In genomic region chr7:130657751-130658150, GRCm38 (mm10) we compare ENCODE assay signal across 11 mouse cellular contexts.
A peak's percentile ranks its signal among the peaks of the same experiment; 100 is the strongest.
DNase-seq lines count a peak whose midpoint lies in the region; ATAC-seq lines count a peak whose summit lies in the region.
"Had no signal": no experiment of that assay in that cellular context is flagged by ENCODE, and none has a peak within 500 bp of the region (broad histone marks: within the 10 kb centered on the region; RNA-seq: fewer than 3 reads in every experiment).

No protein-coding gene starts in this region.

- no peak overlapping the region for H3K9ac ChIP-seq in hindbrain, embryonic 14.5 days
- H3K9ac ChIP-seq: limb, embryonic 12.5 days had no signal

- ATAC-seq in megakaryocyte progenitor cell, adult 5-6 weeks (replicated peaks; ENCODE audit: poor library complexity): peak; percentile 82
- ATAC-seq in hindbrain, embryonic 14.5 days (ENCODE audit: low FRiP score): no peak

- intact Hi-C loops in heart, postnatal 25 days (cut with DNase I): loop anchor here (2.0 kb wide), 1 partner anchor 13 kb away; no protein-coding TSS in a partner anchor

- no peaks in the 10 kb centered on the region for H3K9me3 ChIP-seq in hindbrain, embryonic 14.5 days (ENCODE audit: control insufficient read depth, low read length)
- H3K9me3 ChIP-seq: forebrain, embryonic 10.5 days; limb, embryonic 12.5 days had no signal

- no peak overlapping the region for H3K4me3 ChIP-seq in hindbrain, embryonic 14.5 days (replicated peaks; ENCODE audit: low read length)
- H3K4me3 ChIP-seq: forebrain, embryonic 10.5 days; limb, embryonic 12.5 days had no signal

- 0 out of 2 replicates have a peak, but pooled peaks cover 13% of the 10 kb centered on the region for H3K4me1 ChIP-seq in hindbrain, embryonic 14.5 days (replicated peaks; ENCODE audit: control insufficient read depth, insufficient read depth, low read length)

- no peak overlapping the region for H3K4me2 ChIP-seq in hindbrain, embryonic 14.5 days (replicated peaks)
- H3K4me2 ChIP-seq: limb, embryonic 12.5 days had no signal

- no peaks in the 10 kb centered on the region for H3K27me3 ChIP-seq in hindbrain, embryonic 14.5 days (ENCODE audit: control insufficient read depth, insufficient read depth, low read length)
- H3K27me3 ChIP-seq: limb, embryonic 12.5 days had no signal

- peak; percentile 58 for DNase-seq in ovary, adult 18-20 months (ENCODE audit: low spot score)
- no peak for DNase-seq in ovary, postnatal 14 days (ENCODE audit: low spot score)
- DNase-seq in gastrocnemius, postnatal 10 days: peak; percentile 48
- peak; percentile 87 for DNase-seq in heart, postnatal 25 days (ENCODE audit: low spot score)
- DNase-seq in c-Kit-positive CD71-positive TER-119-positive erythroid progenitor cells, embryonic 14.5 days (ENCODE audit: low spot score): no peak
- no peak for DNase-seq in embryo, embryonic 11 days
- DNase-seq in hindbrain, embryonic 14.5 days (ENCODE audit: low spot score): no peak
- DNase-seq: thymus, adult 2 months had no signal

- H3K36me3 ChIP-seq in hindbrain, embryonic 14.5 days (replicated peaks; ENCODE audit: control insufficient read depth, insufficient read depth): no peaks in the 10 kb centered on the region
- H3K36me3 ChIP-seq: limb, embryonic 12.5 days had no signal

- H3K27ac ChIP-seq in hindbrain, embryonic 14.5 days: no peak overlapping the region
- H3K27ac ChIP-seq: forebrain, embryonic 10.5 days; limb, embryonic 12.5 days had no signal

- 85% methylated on average over 13 of the region's 13 CpGs for WGBS in hindbrain, embryonic 14.5 days

Comparison
In these comparisons a context has a peak if more than half of its experiments do, and no peak if none do; other contexts are left out.
1. DNase-seq: peak in ovary, adult 18-20 months (single experiment), gastrocnemius, postnatal 10 days (single experiment) and heart, postnatal 25 days (single experiment); none in ovary, postnatal 14 days (single experiment), c-Kit-positive CD71-positive TER-119-positive erythroid progenitor cells, embryonic 14.5 days (single experiment), embryo, embryonic 11 days (single experiment) and hindbrain, embryonic 14.5 days (single experiment).